Mouse (Mus musculus) heart, postnatal 4 days (tissue): Measurements from ENCODE around the gene Gm43517. TPM values are rescaled to one million over a fixed set of nuclear protein-coding genes. Genes with fewer than 3 reads are reported as not detected.

Source experiments
- DNase-seq: peaks from one replicate; pipeline ENCODE4 v3.0.0; 2021
- total RNA-seq, 2 experiments: library from RNA; stranded (reverse); gene quantifications; 2 replicates each; pipeline ENCODE4 v1.2.3; 2021

Gm43517 gene
- total RNA-seq, 2 experiments from 2014 or later: not detected

DNA sequence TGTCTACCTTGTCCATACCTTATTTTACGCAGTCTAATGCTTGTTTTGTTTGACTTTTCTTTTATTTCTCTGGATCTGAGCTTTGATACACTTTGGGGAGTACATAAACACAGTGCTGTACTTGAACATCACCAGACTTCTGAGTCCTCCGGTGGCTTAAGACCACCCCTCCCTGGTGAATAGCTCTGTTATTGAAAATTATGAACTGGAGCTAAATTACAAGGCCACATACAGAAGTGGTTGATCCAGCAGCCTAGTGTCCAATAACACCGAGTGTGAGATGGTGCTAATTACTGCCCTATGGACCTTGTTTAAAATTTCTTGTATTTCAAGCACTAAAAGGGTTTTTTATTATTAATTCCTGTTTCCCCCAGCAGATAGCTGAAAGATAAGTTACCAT, 33.0 kb downstream of the Gm43517 start:
- no peak for DNase-seq

Other genes starting within 250 kb of the Gm43517 start
- under 1 TPM in 1 of 2 experiments, not detected in 1; 0.12 TPM for gene Foxg1, start 2.5 kb upstream of the Gm43517 start, total RNA-seq